ENCODE assay signal across 20 mouse cellular contexts in the genomic region with DNA sequence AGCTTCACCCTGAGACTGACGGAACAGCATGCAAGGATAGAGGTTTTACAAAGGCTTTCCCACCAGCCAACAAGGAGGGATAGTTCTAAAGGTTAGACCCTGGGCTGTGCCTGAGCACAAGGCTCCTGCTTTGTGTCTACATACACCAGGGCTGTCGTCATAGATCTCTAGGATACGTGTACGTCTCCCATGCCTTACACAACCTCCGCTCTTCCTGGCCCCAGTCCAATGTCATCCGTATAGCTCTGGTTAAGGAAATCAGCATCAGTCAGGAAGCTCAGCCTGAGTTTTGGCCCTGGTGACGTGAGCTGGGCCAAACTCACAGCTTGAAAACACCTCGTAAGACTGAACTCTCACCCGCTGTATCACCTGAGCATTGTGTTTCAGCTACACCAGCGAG.
DNase-seq lines count a peak whose midpoint lies in the region; ATAC-seq and TF ChIP-seq lines count a peak whose summit lies in the region.
"Had no signal": no experiment of that assay in that cellular context is flagged by ENCODE, and none has a peak within 500 bp of the region (broad histone marks: within the 10 kb centered on the region; RNA-seq: fewer than 3 reads in every experiment).

No protein-coding gene starts in this region.

- intact Hi-C loops in heart, postnatal 36 days (cut with DNase I): no loop called here

- no peaks in the 10 kb centered on the region for H3K27me3 ChIP-seq in heart, embryonic 14.5 days (ENCODE audit: control insufficient read depth, insufficient read depth, low read length)
- no peaks in the 10 kb centered on the region for H3K27me3 ChIP-seq in neural tube, embryonic 15.5 days (replicated peaks)
- H3K27me3 ChIP-seq in limb, embryonic 14.5 days (ENCODE audit: control insufficient read depth, insufficient read depth, low read length): no peaks in the 10 kb centered on the region
- H3K27me3 ChIP-seq: hindbrain, embryonic 12.5 days; neural tube, embryonic 13.5 days had no signal

- H3K4me1 ChIP-seq in heart, embryonic 14.5 days (ENCODE audit: control insufficient read depth in 2 of 2, insufficient read depth in 2 of 2, low read length in 2 of 2): peaks cover 0 to 6% of the 10 kb centered on the region in 2 experiments; a peak in 1 of 4 replicates
- H3K4me1 ChIP-seq in neural tube, embryonic 15.5 days: peaks cover 11% of the 10 kb centered on the region; the same call in 1 of the 2 replicates
- peaks cover 12% of the 10 kb centered on the region for H3K4me1 ChIP-seq in limb, embryonic 14.5 days (ENCODE audit: control insufficient read depth, insufficient read depth, low read length)

- H3K4me2 ChIP-seq in heart, embryonic 14.5 days (ENCODE audit: low read length): no peak overlapping the region
- no peak overlapping the region for H3K4me2 ChIP-seq in neural tube, embryonic 15.5 days
- no peak overlapping the region for H3K4me2 ChIP-seq in limb, embryonic 14.5 days (replicated peaks; ENCODE audit: low read depth, low read length, severe bottlenecking)
- H3K4me2 ChIP-seq: hindbrain, embryonic 12.5 days; midbrain, embryonic 11.5 days; neural tube, embryonic 13.5 days had no signal

- no peaks in the 10 kb centered on the region for H3K36me3 ChIP-seq in heart, embryonic 14.5 days (ENCODE audit: control insufficient read depth, insufficient read depth, low read length)
- no peaks in the 10 kb centered on the region for H3K36me3 ChIP-seq in neural tube, embryonic 15.5 days
- H3K36me3 ChIP-seq in limb, embryonic 14.5 days (ENCODE audit: control insufficient read depth, insufficient read depth, low read length): no peaks in the 10 kb centered on the region
- H3K36me3 ChIP-seq: hindbrain, embryonic 12.5 days; neural tube, embryonic 13.5 days had no signal

- H3K4me3 ChIP-seq in heart, embryonic 14.5 days (ENCODE audit: control insufficient read depth in 1 of 2, insufficient read depth in 1 of 2, low read depth in 1 of 2, low read length in 2 of 2): no peak overlapping the region
- H3K4me3 ChIP-seq in neural tube, embryonic 15.5 days (replicated peaks): no peak overlapping the region
- no peak overlapping the region for H3K4me3 ChIP-seq in limb, embryonic 14.5 days (replicated peaks; ENCODE audit: low read length)
- H3K4me3 ChIP-seq: gastrocnemius, adult 2 months; hindbrain, embryonic 12.5 days; neural tube, embryonic 13.5 days had no signal

- peak; percentile 54; the same call in 1 of the 2 replicates for ATAC-seq in heart, embryonic 14.5 days (ENCODE audit: insufficient number of reproducible peaks, insufficient read depth, low FRiP score, low read depth)
- ATAC-seq in neural tube, embryonic 15.5 days (ENCODE audit: low FRiP score): no peak
- ATAC-seq in limb, embryonic 14.5 days (ENCODE audit: low FRiP score, low read depth): peak; percentile 72
- ATAC-seq in megakaryocyte-erythroid progenitor cell, adult 5-6 weeks (replicated peaks; ENCODE audit: low FRiP score, low TSS enrichment, poor library complexity, severe bottlenecking): no peak
- ATAC-seq: Patski had no signal

- DNase-seq in heart, postnatal 36 days: no peak
- no peak for DNase-seq in neural tube, embryonic 10.5 days (ENCODE audit: extremely low spot score, low spot score)
- DNase-seq in cerebellum, adult 8-10 months: peak; percentile 21
- DNase-seq in limb, embryonic 14.5 days (ENCODE audit: low spot score): no peak
- no peak for DNase-seq in kidney, adult 9 months
- DNase-seq: adrenal gland, postnatal 36 days; gastrocnemius, adult 2 months; kidney, adult 11 months; kidney, postnatal 14 days; left cerebral cortex, postnatal 4 days; lung, postnatal 36 days; thymus, postnatal 4 days had no signal

- WGBS in heart, embryonic 14.5 days: 35% methylated on average over 10 of the region's 10 CpGs
- 66% methylated on average over 10 of the region's 10 CpGs for WGBS in neural tube, embryonic 15.5 days
- 46% methylated on average over 10 of the region's 10 CpGs for WGBS in limb, embryonic 14.5 days

- H3K9me3 ChIP-seq in heart, embryonic 14.5 days (ENCODE audit: control insufficient read depth, low read length): no peaks in the 10 kb centered on the region
- H3K9me3 ChIP-seq in neural tube, embryonic 15.5 days (replicated peaks): no peaks in the 10 kb centered on the region
- H3K9me3 ChIP-seq in limb, embryonic 14.5 days (ENCODE audit: control insufficient read depth, low read length): no peaks in the 10 kb centered on the region
- H3K9me3 ChIP-seq: hindbrain, embryonic 12.5 days; neural tube, embryonic 13.5 days had no signal

- no peak for TF ChIP-seq POLR2A in limb, embryonic 14.5 days (IDR thresholded peaks at IDR 0.05; ENCODE audit: borderline replicate concordance, extremely low read depth, insufficient read depth, insufficient read length)

- no peak overlapping the region for H3K9ac ChIP-seq in heart, embryonic 14.5 days (ENCODE audit: low read length)
- no peak overlapping the region for H3K9ac ChIP-seq in neural tube, embryonic 15.5 days (replicated peaks)
- H3K9ac ChIP-seq in limb, embryonic 14.5 days (ENCODE audit: low read depth, low read length, severe bottlenecking): no peak overlapping the region
- H3K9ac ChIP-seq: hindbrain, embryonic 12.5 days; liver, embryonic 14.5 days; neural tube, embryonic 13.5 days had no signal

- H3K27ac ChIP-seq in heart, embryonic 14.5 days (replicated peaks in 1 of 2; ENCODE audit: control insufficient read depth in 1 of 2, insufficient read depth in 1 of 2, low read depth in 2 of 2, low read length in 2 of 2): no peak overlapping the region
- H3K27ac ChIP-seq in neural tube, embryonic 15.5 days (replicated peaks): peak overlapping the region; percentile 33; the same call in 1 of the 2 replicates
- no peak overlapping the region for H3K27ac ChIP-seq in limb, embryonic 14.5 days (replicated peaks; ENCODE audit: low read depth, low read length)
- H3K27ac ChIP-seq: gastrocnemius, adult 2 months; hindbrain, embryonic 12.5 days; liver, embryonic 14.5 days; neural tube, embryonic 13.5 days had no signal

Comparison
In these comparisons a context has a peak if more than half of its experiments do, and no peak if none do; other contexts are left out.
1. ATAC-seq: peak in heart, embryonic 14.5 days (single experiment) and limb, embryonic 14.5 days (single experiment); none in neural tube, embryonic 15.5 days (single experiment) and megakaryocyte-erythroid progenitor cell, adult 5-6 weeks (single experiment).